Mouse (Mus musculus): ENCODE results near the gene Rasgrp4.

GRCm38 (mm10) chr7:29169231-29170065 lies 34.8 kb downstream of the Rasgrp4 start:
- no peak for TF ChIP-seq UBTF (IDR thresholded peaks at IDR 0.05; ENCODE audit: low read depth, low read length)
- TF ChIP-seq JUND (conservative IDR thresholded peaks at IDR 0.05; ENCODE audit: low read depth, low read length), result no peak
- no peak for TF ChIP-seq ETS1 (conservative IDR thresholded peaks at IDR 0.05; ENCODE audit: low read depth, low read length)
- no peak for TF ChIP-seq MXI1 (IDR thresholded peaks at IDR 0.05; ENCODE audit: low read depth, low read length)
- TF ChIP-seq KAT2A (IDR thresholded peaks at IDR 0.05; ENCODE audit: insufficient replicate concordance, low read length), result no peak
- no peak for TF ChIP-seq CTCF (conservative IDR thresholded peaks at IDR 0.05 in 1 of 2, IDR thresholded peaks at IDR 0.05 in 1 of 2; ENCODE audit: low read depth in 2 of 2, low read length in 2 of 2)
- no peak for TF ChIP-seq GABPA (IDR thresholded peaks at IDR 0.05; ENCODE audit: insufficient replicate concordance, low read depth, low read length)
- TF ChIP-seq MAFK (IDR thresholded peaks at IDR 0.05; ENCODE audit: insufficient replicate concordance, low read length), result no peak
- TF ChIP-seq PAX5 (IDR thresholded peaks at IDR 0.05; ENCODE audit: low read length), result no peak
- TF ChIP-seq EP300 (IDR thresholded peaks at IDR 0.05; ENCODE audit: low read length), result no peak
- no peak; the same call in 1 of the 2 replicates for TF ChIP-seq IRF4 (IDR thresholded peaks at IDR 0.05; ENCODE audit: low read depth, low read length)
- TF ChIP-seq ELF1 (IDR thresholded peaks at IDR 0.05; ENCODE audit: low read depth, low read length), result peak; percentile 70
- no peak for TF ChIP-seq RAD21 (IDR thresholded peaks at IDR 0.05; ENCODE audit: low read depth, low read length)
